Mouse (Mus musculus) urinary bladder, adult 2 months (tissue): Measurements from ENCODE around the gene Megf8. TPM values are rescaled to one million over a fixed set of nuclear protein-coding genes. Genes with fewer than 3 reads are reported as not detected.

Source experiments
- DNase-seq: peaks from one replicate; pipeline ENCODE4 v3.0.0; 2022; ENCODE audit warnings: low spot score
- polyA plus RNA-seq: library from polyadenylated mRNA; depleted of rRNA; stranded (reverse); fragments of >200 nt; gene quantifications from 2 replicates; pipeline ENCODE4 v1.2.3, GENCODE M21; 2012

Megf8 gene
- polyA plus RNA-seq, 1 experiment, result 21.5 TPM

DNA sequence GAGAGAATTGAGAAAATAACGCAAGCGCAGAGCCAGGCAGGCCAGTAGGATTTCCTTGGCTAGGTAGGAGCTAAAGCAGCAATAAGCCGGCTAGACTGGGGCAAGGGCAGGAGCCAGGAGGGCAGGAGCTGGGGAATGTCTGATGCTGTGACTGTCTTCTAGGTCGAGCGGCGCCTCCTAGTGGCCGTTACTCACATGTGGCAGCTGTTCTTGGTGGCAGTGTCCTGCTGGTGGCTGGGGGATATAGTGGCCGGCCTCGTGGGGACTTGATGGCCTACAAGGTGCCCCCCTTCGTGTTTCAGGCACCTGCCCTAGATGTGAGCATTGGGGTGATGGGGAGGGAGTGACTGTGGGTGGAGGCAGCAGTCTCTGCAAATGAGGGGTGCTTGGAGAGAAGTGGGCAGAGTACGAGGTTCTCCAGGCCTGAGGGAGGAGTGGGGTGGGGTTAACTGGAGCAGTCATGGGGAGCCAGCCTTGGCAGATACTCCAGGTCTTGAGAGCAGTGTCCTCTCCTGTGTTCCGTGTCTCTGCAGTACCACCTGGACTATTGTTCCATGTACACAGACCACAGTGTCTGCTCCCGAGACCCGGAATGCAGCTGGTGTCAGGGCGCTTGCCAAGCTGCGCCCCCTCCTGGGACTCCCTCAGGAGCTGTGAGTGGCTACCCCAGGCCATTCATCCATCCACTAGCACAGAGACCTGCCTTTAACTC lies 16.8 kb downstream of the Megf8 start:
- peak; percentile 46 for DNase-seq

DNA sequence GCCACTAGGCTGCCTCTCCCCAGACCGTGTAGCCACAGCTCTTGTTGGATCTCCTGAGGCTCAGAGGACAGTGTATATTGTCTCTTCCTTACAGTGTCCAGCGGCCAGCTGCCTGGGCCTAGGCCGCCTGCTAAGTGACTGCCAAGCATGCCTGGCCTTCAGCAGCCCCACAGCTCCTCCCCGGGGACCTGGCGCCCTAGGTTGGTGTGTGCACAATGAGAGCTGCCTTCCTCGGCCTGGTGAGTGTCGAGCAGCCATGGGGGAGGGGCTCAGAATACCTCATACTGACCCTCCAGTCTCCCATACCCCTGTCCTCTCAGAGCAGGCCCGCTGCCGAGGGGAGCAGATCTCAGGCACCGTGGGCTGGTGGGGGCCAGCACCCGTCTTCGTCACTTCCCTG lies 17.5 kb downstream of the Megf8 start:
- DNase-seq, result no peak

DNA sequence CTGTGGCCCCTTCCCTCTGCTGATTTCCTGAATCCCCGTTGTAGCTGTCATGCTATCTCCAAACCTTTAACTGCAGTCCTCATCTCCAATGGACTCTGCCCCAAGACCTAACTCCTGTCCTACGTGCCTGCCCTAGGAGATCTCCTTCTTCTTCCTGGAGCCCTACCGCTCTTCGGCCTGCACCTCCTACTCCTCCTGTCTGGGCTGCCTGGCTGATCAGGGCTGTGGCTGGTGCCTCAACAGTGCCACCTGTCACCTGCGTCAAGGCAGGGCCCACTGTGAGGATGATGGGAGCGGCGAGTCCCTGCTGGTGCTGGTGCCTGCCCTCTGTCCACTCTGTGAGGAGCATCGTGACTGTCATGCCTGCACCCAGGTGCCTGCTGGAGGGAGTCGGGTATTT lies 22.4 kb downstream of the Megf8 start:
- no peak for DNase-seq

DNA sequence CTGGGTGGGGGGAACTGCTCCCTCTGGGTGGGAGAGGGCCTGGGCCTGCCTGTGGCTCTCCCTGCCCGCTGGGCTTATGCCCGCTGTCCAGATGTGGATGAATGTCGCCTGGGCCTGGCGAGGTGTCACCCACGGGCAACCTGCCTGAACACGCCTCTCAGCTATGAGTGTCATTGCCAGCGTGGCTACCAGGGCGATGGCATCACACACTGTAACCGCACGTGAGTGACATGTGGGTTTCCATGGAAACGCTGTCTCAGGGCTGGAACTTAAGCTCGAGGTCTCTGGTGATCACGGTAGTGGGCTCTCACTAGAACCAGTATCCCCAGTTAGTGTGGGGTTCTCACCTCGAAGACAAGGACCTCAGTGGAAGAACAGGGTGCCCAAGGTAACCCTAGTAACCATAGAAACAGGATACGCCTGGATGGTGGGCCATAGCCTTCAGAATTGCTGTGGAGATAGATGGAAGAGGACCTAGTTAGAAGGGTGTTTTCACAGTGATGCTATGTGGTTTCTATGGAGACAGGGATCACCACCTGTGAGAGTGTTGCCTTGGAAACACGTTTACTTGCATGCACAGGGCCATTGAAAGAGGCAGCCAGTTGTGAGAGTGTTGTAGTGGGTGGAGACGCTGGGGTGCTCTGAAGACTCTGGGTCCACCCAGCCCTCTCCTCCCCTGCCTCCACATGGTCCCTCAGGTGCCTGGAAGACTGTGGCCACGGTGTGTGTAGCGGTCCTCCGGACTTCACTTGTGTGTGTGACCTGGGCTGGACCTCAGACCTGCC lies 24.2 kb downstream of the Megf8 start:
- no peak for DNase-seq

DNA sequence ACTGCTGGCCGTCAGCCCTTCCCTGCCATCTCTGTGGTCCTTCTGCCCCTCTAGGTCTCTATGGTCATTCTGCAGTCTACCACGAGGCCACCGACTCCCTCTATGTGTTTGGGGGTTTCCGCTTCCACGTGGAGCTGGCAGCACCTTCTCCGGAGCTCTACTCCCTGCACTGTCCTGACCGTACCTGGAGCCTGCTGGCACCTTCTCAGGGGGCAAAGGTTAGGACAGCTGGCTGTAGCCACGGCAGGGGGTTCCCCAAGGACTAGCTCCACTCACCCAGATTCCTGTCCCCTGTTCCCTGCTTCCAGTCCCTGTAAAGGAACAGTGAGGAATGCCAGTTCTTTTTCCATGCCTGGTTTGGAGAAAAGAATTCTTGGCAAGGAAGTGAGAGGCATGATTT lies 31.9 kb downstream of the Megf8 start:
- DNase-seq, result no peak

DNA sequence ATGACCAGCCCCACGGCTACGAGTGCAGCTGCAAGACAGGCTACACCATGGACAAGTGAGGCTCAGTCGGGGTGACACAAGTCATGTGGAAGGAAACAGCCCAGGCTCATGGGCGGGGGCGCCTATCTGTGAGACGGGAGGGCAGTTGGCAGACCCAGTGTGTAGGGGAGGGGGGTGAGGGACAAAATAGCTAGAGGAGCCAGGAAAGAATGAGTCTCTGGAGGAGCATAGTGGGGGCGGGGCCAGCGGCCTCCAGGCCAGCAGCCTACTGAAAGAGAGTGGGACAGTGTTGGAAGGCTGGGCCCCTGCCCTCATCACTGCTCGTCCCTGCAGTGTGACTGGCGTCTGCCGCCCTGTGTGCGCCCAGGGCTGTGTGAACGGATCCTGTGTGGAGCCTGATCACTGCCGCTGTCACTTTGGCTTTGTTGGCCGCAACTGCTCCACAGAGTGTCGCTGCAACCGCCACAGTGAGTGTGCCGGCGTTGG lies 41.8 kb downstream of the Megf8 start:
- DNase-seq, result no peak

DNA sequence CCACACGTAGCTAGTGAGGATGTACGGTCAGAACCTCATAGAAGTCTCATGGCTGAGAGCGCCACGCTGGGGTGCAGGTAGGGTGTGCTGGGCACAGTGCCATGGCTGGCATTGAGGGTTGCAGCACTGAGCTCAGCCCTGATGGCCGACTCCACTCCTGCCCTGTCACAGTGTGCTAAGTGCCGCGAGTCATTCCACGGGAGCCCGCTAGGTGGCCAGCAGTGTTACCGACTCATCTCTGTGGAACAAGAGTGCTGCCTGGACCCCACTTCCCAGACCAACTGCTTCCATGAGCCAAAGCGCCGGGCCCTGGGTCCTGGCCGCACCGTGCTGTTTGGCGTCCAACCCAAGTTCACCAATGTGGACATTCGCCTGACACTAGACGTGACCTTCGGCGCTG lies 46.2 kb downstream of the Megf8 start:
- no peak for DNase-seq

DNA sequence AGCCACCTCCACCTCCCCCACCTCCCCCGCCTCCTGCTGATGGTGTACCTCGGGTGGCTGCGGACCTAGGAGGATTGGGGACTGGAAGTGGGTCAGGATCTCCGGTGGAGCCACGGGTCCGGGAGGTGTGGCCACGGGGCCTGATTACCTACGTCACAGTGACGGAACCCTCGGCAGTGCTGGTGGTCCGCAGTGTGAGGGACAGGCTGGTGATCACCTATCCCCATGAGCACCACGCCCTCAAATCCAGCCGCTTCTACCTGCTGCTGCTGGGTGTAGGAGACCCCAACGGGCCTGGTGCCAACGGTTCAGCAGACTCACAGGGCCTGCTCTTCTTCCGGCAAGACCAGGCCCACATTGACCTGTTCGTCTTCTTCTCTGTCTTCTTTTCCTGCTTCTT lies 46.7 kb downstream of the Megf8 start:
- DNase-seq, result no peak

DNA sequence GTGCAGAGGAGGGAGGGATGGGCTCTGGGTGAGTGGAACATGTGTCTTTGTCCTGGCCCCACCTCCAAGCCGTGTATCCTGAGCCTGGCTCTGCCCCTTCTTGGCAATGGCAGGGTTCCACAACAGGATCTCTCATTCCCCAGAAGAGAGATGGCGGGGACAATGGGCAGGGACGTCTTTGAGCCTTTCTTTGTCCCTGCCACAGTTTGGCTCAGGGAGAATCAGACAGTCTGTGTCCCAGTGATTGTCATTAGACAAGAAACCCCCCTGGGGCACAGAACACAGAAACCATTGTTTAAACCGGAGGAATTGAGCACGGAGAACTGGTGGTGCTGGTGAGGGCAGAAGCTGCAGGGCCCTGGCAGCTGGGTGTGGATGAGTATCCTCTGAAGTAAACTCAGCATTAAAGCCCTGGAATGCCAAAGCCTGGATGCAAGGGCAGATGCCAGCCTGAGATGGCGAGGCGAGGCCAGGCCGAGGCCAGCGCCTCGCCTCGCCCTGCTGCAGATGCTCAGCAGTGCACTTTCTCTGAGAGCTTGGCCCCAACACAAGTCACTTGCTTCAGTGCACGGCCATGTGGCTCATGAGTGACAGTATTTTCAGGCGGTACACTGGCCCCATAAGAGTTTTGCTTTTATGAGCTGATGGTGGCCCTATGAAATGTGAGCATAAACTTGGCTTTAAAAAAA lies 49.1 kb downstream of the Megf8 start:
- DNase-seq, result no peak

DNA sequence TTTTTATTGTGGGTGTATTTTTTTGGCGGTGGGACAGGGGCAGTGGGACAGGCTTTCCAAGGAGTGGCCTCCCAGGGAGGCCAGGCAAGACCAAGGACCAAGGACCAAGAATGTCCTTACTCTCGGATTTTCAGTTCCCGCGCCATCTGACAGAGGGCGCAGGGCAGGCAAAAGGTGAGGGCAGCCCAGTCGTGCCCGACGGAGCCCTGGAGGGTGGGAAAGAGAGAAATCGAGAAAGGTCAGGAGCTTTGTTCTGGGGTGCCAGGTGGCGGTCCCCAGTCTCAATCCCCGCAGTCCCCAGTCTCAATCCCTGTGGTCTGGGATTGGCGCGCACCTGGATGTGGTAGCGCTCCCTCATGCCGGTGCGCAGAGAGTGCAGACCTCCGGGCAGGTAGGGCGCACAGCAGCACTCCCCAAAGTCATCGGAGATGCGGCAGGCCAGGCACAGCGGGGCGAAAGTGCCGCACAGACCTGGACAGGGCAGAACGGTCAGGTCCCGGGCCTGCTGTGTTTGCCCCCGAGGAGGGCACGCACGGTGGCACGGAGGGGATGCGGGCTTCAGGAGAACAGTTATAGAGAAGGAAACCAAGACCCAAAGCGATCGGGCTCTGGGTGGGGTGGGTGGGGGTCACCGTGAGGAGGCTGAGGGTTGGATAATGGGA lies 50.8 kb downstream of the Megf8 start:
- no peak for DNase-seq

DNA sequence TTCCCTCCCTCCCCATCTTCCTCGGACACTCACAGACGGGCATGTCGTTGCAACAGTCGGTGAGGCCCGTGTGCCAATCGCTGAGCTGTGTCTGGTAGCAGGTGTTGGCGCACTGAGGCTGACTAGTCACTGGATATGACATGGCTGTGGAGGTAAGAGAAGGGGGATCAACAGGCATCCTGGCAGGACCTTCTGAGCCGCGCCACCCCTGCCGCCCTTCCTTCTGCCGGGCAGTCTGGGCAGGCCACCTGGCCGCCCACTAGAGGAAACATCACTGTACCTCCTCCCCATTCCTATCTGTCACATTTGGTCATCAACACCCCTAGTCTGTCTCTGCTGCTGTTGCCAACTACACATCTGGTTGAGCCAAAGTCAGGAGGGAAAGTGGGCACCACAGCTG lies 51.4 kb downstream of the Megf8 start:
- no peak for DNase-seq

DNA sequence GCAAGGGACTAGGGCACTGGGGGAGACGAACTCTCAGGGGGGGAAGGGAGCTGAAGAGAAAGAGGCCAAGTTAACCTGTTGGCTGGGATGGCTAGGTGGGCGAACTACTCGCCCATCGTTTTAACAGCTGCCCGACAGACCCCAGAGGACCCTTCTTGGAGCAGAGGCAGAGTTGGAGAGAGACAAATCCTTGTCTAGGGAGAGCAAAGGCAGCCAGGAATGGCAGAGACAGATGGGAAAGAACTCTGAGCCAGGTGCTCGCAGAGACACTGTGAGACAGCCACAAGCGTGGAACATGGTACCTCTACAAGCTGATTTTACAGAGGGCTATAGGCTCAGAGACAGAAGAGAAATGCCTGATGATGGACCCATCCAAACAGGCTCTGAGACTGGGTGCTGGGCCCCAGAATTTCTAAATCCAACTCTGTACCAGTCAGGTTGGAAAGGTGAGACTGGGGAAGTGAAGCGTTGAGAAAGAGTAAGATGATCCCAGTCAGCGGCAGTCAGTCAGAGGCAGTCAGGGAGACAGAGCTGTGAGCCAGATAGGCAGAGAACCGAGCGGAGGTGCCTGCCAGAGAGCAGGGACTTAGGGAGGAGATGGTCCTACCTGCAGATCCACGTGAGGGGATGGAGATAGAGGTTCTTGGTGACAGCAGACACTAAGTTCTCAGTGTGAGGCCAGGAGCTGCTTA lies 52.2 kb downstream of the Megf8 start, which contains the start of gene Cnfn:
TSS of gene Cnfn (minus strand) at position 667 of the 692 bp plus-strand sequence.
- no peak for DNase-seq

DNA sequence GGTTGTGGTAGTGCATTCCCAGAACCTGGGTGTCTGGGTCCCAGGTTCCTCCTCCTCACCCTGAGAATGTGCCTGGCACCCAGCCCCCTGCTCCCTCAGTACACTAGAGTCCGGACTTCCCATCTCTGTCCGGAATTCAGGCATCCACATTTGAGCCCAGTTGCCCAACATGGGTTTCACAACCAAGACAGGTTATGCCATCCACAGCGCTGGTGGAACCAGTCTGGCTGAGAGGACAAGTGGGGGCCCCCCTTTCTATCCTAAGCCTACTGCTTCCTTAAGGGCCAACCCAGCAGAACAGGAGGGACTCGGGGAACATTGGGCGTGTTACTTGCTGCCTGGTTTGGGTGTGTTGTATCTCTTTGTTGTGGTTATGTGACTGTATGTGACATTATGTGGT lies 55.5 kb downstream of the Megf8 start:
- DNase-seq, result no peak

DNA sequence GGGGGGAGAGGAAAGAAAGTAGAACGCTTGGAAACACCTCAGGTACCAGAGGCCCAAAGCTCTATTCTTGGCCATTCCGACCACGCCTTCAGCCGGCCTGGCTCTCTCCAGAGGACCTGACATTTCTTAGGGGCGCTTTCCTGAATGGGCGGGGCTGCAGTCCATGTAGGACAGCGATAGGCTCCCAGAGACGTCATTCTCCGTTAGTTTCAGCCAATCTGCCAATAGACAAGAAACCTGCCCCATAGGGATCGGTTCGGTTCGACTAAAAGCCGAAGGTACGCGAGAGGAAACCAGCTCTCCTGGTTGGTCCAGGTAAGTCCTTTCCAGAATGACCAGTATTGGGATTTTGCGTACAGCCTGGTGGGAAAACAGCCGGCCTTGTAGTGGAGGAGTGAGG lies 59.6 kb downstream of the Megf8 start:
- DNase-seq, result peak; percentile 61

DNA sequence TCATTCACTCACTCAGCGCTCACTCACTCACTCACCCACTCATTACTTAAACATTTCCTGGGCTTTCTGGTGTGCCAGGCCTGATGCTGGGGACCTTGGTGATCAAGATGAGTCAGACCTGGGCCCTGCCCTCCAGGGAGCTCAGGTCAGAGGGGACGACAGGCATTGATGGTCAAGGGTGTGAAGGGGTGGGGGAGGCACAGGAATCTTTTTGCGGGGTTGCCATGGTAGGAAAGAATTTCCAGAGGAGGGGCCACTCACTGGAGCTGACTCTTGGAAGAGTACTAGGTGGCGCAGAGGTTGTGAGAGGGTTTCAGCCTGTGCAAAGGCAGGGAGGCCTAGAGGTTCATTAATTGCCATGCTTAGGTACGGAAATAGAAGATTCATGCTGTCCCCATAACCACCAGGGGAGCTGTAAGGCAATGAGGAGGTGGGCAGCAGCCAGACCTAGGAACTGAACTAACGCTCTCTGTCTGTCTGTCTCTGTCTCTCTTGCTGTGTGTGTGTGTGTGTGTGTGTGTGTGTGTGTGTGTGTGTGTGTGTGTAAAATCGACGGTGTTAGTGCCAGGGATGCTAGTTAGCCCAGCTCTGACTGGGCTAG lies 60.2 kb downstream of the Megf8 start:
- DNase-seq, result no peak

DNA sequence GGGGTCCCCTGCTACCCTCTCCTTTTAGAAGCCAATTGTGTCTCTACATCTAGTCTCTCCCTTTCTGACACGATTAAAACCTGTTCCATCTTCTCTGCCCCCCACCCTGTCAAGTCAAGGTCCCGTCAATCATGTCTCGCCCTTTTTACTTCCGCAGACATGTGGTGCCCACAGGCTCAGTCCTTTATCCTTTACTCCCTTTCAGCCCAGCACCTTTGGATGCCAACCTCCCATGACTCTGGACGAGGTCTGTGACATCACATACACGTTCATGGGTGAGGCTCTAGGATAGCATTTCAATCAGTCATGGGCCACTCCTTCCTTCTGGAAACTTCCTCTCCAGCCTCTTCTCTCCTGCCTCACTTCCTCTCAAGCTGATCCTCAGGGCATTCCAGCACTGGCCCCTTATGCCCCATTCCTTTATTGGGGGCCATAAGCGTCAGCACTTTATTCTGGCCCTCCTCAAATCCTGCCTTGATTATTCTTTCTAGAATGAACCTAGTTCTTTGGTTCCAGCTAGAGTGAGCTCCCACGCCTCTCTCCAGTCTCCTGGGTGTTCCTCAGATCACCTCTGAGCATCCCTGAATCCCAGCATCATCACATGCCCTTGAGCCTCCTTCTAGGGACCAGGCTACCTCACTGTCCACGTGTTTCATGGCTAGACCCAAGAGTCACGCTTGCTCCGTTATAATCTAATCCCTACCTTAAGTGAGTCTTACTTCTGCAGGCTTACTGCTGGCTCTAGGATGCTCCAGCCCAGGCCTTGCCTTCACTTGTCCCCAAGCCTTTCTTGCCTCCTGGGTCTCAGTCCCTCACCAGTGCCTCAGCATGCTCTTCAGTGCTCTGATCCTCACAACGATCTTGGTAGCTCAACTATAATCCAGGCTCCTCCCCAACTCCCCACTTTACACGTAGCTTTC lies 61.5 kb downstream of the Megf8 start:
- no peak for DNase-seq

DNA sequence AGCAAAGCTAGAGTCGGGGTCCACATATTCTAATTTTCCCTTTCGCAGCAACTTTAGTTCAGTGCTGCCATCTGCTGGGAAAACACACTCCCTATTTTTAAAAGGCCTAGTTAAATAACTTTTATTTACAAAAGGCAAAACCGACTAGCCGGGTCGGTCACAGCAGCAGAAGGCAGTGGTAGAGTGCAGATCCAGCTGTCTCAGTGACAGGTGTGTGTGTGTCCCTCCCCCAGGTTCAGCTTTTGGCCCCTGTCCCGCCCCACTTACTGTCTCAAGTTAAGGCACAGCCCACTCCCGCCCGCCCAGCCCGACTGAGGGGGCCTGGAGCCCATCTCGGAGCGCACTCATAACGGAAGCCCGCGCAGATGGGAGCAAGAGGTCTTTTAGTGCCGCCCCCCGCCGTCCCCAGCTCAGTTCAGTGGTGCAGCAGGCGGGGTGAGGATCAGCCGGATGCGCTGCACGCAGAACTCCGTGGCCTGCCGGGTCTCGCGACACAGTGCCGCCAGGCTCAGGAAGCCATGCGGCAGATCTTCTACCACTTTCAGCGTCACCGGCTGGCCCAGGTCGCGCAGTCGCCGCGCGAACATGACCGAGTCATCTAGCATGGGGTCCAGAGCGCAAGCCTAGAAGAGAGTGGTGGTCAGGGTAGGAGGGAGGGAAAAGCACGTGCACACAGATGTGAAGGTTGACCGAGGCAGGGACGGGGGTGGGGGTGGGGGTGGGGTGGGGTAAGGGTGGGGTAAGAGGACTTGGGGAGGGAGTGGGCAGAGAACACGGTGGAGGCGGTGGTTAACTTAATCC lies 62.8 kb downstream of the Megf8 start:
- no peak for DNase-seq

DNA sequence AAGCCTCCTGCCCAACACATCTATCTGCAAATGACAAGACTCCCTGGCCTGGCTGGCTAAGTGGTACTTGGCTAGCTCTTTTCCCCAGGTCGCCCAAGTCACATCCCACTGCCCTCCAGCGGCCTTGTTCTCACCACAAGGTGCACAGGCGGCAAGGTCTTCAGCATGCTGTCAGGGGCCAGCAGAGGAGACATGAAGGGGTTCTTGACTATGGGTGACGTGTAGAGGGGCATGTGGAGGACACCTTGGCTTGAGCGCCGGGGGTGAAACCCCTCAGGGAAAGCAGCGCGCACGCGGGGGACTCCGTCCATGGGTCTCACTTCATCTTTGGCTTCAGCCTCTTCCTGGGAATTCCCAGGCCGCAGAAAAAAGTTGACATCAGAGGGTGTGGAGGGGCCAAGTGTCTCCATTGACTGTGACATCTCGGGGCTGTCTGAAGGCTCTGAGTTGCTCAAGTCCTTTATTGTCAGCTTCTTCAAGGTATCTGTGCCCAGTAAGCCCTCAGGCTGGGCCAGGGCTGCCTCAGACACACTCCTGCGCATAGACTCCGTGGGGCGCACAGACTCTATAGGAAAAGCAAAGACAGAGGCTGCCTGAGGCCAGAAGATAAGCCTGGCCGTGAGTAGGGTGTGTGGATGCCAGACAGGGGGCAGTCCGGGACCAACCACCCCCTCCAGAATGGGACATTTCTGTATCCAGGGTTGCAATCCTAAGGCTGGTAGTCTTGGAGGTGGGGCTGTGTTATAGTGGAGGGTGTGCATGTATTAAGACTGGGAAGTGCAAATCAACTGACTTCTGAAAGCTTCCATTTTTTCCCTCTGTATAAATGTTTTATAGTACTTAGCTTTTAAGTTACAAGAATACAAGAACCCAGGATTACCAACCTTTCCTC lies 63.7 kb downstream of the Megf8 start:
- no peak for DNase-seq
